Mouse (Mus musculus): ENCODE data around the gene Otub1.
A peak's percentile ranks its signal among the peaks of the same experiment; 100 is the strongest.

Gene Otub1

GRCm38 (mm10) chr19:7172051-7172866, 33.9 kb downstream of the Otub1 start:
- DNase-seq = no peak

GRCm38 (mm10) chr19:7171447-7171846, 34.7 kb downstream of the Otub1 start:
- no peak for DNase-seq

- no peak for DNase-seq
These were observed 35.2 kb downstream of the Otub1 start for GRCm38 (mm10) chr19:7170916-7171315.

- DNase-seq = no peak
These were observed 37.7 kb downstream of the Otub1 start for GRCm38 (mm10) chr19:7168423-7168822.

GRCm38 (mm10) chr19:7166767-7167166, 39.3 kb downstream of the Otub1 start:
- DNase-seq = no peak

- no peak for DNase-seq
These were observed 39.9 kb downstream of the Otub1 start for GRCm38 (mm10) chr19:7166200-7166711.

GRCm38 (mm10) chr19:7165509-7166199, 40.5 kb downstream of the Otub1 start:
- peak; percentile 59 for DNase-seq

- no peak for DNase-seq
These were observed 41.2 kb downstream of the Otub1 start for GRCm38 (mm10) chr19:7164820-7165323.

GRCm38 (mm10) chr19:7164238-7164637, 41.9 kb downstream of the Otub1 start:
- DNase-seq = no peak

- DNase-seq = no peak
These were observed 45.1 kb downstream of the Otub1 start for GRCm38 (mm10) chr19:7161064-7161463.

- DNase-seq = peak; percentile 39
These were observed 45.8 kb downstream of the Otub1 start for GRCm38 (mm10) chr19:7160151-7160906.

- no peak for DNase-seq
These were observed 48.4 kb downstream of the Otub1 start for GRCm38 (mm10) chr19:7157734-7158133.

GRCm38 (mm10) chr19:7155196-7155595, 50.9 kb downstream of the Otub1 start:
- no peak for DNase-seq

- DNase-seq = no peak
These were observed 52.9 kb downstream of the Otub1 start for GRCm38 (mm10) chr19:7153232-7153631.

- DNase-seq = no peak
These were observed 54.0 kb downstream of the Otub1 start for GRCm38 (mm10) chr19:7151927-7152653.

GRCm38 (mm10) chr19:7151300-7151926, 54.7 kb downstream of the Otub1 start:
- DNase-seq = no peak

- no peak for DNase-seq
These were observed 56.9 kb downstream of the Otub1 start for GRCm38 (mm10) chr19:7149158-7149685.

- no peak for DNase-seq
These were observed 57.5 kb downstream of the Otub1 start for GRCm38 (mm10) chr19:7148541-7149085.
